Mouse (Mus musculus) liver, embryonic 14.5 days (tissue): ENCODE data around the gene Pak6.

Experiments
- CTCF ChIP-seq: IDR thresholded peaks from 2 replicates; pipeline ENCODE4 v1.5.1; 2016; ENCODE audit warnings: antibody characterized with exemption, low read depth, control low read depth
- EP300 ChIP-seq: IDR thresholded peaks from 2 replicates; pipeline ENCODE4 v1.6.1; 2016; ENCODE audit warnings: antibody characterized with exemption, low read depth

- TF ChIP-seq CTCF (no peak), EP300 (no peak)
Observed at GRCm38 (mm10) chr2:118728337-118728736, 65.2 kb downstream of the Pak6 start, which contains the start of gene Plcb2.
